Mouse (Mus musculus): ENCODE results near the gene Ccdc69. TPM values are rescaled to one million over a fixed set of nuclear protein-coding genes. Genes with fewer than 3 reads are reported as not detected.
A peak's percentile ranks its signal among the peaks of the same experiment; 100 is the strongest.

The Ccdc69 gene
- total RNA-seq, 1 experiment from 2014 or later: 8.3 TPM

GRCm38 (mm10) chr11:55012551-55013521 is 65.1 kb downstream of the Ccdc69 start:
- peak; percentile 57 for DNase-seq

- no peak for DNase-seq
Observed at GRCm38 (mm10) chr11:55011440-55011839, 66.5 kb downstream of the Ccdc69 start.

- DNase-seq: no peak
Observed at GRCm38 (mm10) chr11:55008230-55008629, 69.7 kb downstream of the Ccdc69 start.

DNA sequence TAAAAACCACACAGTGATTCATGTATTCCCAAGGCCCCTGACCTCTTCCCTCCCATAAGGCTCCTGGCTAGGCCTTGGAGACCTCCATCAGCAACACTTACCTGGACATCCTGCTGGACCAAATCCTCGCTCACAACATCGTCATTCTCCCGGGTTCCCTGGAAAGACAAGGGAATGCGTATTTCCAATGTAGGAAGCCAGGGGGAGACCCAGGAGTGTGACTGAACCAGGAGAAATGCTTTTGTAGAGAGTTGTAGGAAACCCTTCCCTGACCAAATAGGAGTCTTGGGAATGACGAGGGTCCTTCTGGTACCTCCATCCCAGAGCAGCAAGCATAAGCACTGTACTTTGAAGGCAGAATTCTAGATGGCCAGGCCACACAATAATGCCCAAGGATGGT is 72.2 kb downstream of the Ccdc69 start:
- DNase-seq: no peak

GRCm38 (mm10) chr11:55004970-55005502 is 72.9 kb downstream of the Ccdc69 start:
- no peak for DNase-seq

Other genes with a start within 250 kb of the Ccdc69 start
- 18.5 and 26.0 TPM in 2 replicates for gene Lyrm7, start 217.2 kb downstream of the Ccdc69 start, total RNA-seq (2021)
- gene Hint1, start 211.7 kb downstream of the Ccdc69 start, total RNA-seq (2021): 379 and 380 TPM in 2 replicates
- 308 and 532 TPM in 2 replicates for gene Gpx3, start 175.7 kb downstream of the Ccdc69 start, total RNA-seq (2021)
- gene Tnip1, start 115.2 kb downstream of the Ccdc69 start, total RNA-seq (2021): 53.8 and 74.2 TPM in 2 replicates
- gene Anxa6, start 44.7 kb downstream of the Ccdc69 start, total RNA-seq (2021): 146 and 152 TPM in 2 replicates
- gene Gm2a, start 20.0 kb upstream of the Ccdc69 start, total RNA-seq (2021): 104 and 106 TPM in 2 replicates
- not detected in 2 replicates for gene Slc36a3, start 73.6 kb upstream of the Ccdc69 start, total RNA-seq (2021)
- gene Slc36a2, start 106.9 kb upstream of the Ccdc69 start, total RNA-seq (2021): 176 and 200 TPM in 2 replicates
- gene Slc36a1, start 126.2 kb upstream of the Ccdc69 start, total RNA-seq (2021): 19.3 and 23.0 TPM in 2 replicates